Mouse (Mus musculus): ENCODE data around the gene Tmem221.

- TF ChIP-seq POLR2A (IDR thresholded peaks at IDR 0.05; ENCODE audit: insufficient read length, low read depth): no peak
- no peak for TF ChIP-seq TCF3 (IDR thresholded peaks at IDR 0.05; ENCODE audit: insufficient read length, low read depth)
- TF ChIP-seq E2F4 (IDR thresholded peaks at IDR 0.05; ENCODE audit: insufficient read depth): no peak
- TF ChIP-seq MAX (IDR thresholded peaks at IDR 0.05; ENCODE audit: low read depth): no peak
- no peak for TF ChIP-seq TCF12 (IDR thresholded peaks at IDR 0.05; ENCODE audit: insufficient read depth, poor library complexity, severe bottlenecking)
- TF ChIP-seq POLR2AphosphoS2 (IDR thresholded peaks at IDR 0.05; ENCODE audit: insufficient read length, low read depth): no peak
- no peak for TF ChIP-seq MYOD1 (IDR thresholded peaks at IDR 0.05; ENCODE audit: control insufficient read depth in 1 of 3, insufficient read length in 2 of 3, low read depth in 2 of 3)
Measured at GRCm38 (mm10) chr8:71598841-71599240, 40.2 kb upstream of the Tmem221 start.

Data from myocyte (in vitro differentiated cells).